ENCODE assay signal across 11 mouse cellular contexts in genomic region chr2:148171113-148171512, GRCm38 (mm10).
A peak's percentile ranks its signal among the peaks of the same experiment; 100 is the strongest.
DNase-seq lines count a peak whose midpoint lies in the region; ATAC-seq and TF ChIP-seq lines count a peak whose summit lies in the region.
"Had no signal": no experiment of that assay in that cellular context is flagged by ENCODE, and none has a peak within 500 bp of the region (broad histone marks: within the 10 kb centered on the region; RNA-seq: fewer than 3 reads in every experiment).

No protein-coding gene starts in this region.

- no peaks in the 10 kb centered on the region for H3K9me3 ChIP-seq in lung, embryonic 14.5 days (ENCODE audit: low read depth, low read length)
- H3K9me3 ChIP-seq in midbrain, embryonic 10.5 days (replicated peaks) = no peaks in the 10 kb centered on the region

- 0 out of 2 replicates have a peak, but pooled peaks cover 4% of the 10 kb centered on the region for H3K4me1 ChIP-seq in embryonic fibroblast, embryonic 13.5 days (ENCODE audit: control insufficient read depth, insufficient read depth, low read length)
- 0 out of 2 replicates have a peak, but pooled peaks cover 4% of the 10 kb centered on the region for H3K4me1 ChIP-seq in lung, embryonic 14.5 days (ENCODE audit: insufficient read depth)
- H3K4me1 ChIP-seq in midbrain, embryonic 10.5 days = no peaks in the 10 kb centered on the region

- DNase-seq in gastrocnemius, adult 2 months = peak; percentile 38
- DNase-seq in gastrocnemius, postnatal 4 days (ENCODE audit: low spot score in 2 of 2) = no peak
- DNase-seq in heart, postnatal 4 days = peak; percentile 58
- no peak for DNase-seq in lung, embryonic 14.5 days
- no peak for DNase-seq in left cerebral cortex, adult 11 months (ENCODE audit: low spot score)
- DNase-seq in thymus, postnatal 36 days = no peak
- DNase-seq in midbrain, embryonic 10.5 days (ENCODE audit: low spot score) = no peak
- DNase-seq: B cell, adult 2 months had no signal

- no peak for TF ChIP-seq CTCF in gastrocnemius, adult 2 months (IDR thresholded peaks at IDR 0.05)
- TF ChIP-seq CTCF in embryonic fibroblast, embryonic 13.5 days (IDR thresholded peaks at IDR 0.05; ENCODE audit: borderline replicate concordance, insufficient read depth, low read length) = no peak
- TF ChIP-seq CTCF in lung, embryonic 14.5 days (IDR thresholded peaks at IDR 0.05; ENCODE audit: low read depth) = no peak

- H3K9ac ChIP-seq in lung, embryonic 14.5 days = no peak overlapping the region

- no peak overlapping the region for H3K4me2 ChIP-seq in lung, embryonic 14.5 days

- no peak for TF ChIP-seq POLR2A in embryonic fibroblast, embryonic 13.5 days (IDR thresholded peaks at IDR 0.05; ENCODE audit: low read depth, low read length)

- H3K27ac ChIP-seq in gastrocnemius, adult 2 months = peak overlapping the region; percentile 83
- H3K27ac ChIP-seq in embryonic fibroblast, embryonic 13.5 days (ENCODE audit: insufficient read depth, low read length) = peak overlapping the region; percentile 72
- peak overlapping the region; percentile 9; the same call in 1 of the 2 replicates for H3K27ac ChIP-seq in lung, embryonic 14.5 days (ENCODE audit: low read depth)
- H3K27ac ChIP-seq in midbrain, embryonic 10.5 days (replicated peaks) = no peak overlapping the region

- intact Hi-C loops in gastrocnemius, adult 2 months (cut with DNase I) = no loop called here

- no peak overlapping the region for H3K4me3 ChIP-seq in gastrocnemius, adult 2 months
- H3K4me3 ChIP-seq in embryonic fibroblast, embryonic 13.5 days (ENCODE audit: insufficient read depth, low read length) = no peak overlapping the region
- H3K4me3 ChIP-seq in lung, embryonic 14.5 days (ENCODE audit: low read depth, low read length) = no peak overlapping the region
- no peak overlapping the region for H3K4me3 ChIP-seq in midbrain, embryonic 10.5 days

- WGBS in lung, embryonic 14.5 days = 64% methylated on average over 4 of the region's 4 CpGs
- WGBS in midbrain, embryonic 10.5 days = 85% methylated on average over 4 of the region's 4 CpGs

- peak; percentile 21; the same call in 1 of the 2 replicates for ATAC-seq in lung, embryonic 14.5 days (ENCODE audit: insufficient read depth)
- ATAC-seq: intestine, postnatal 0 days; Patski had no signal

- H3K27me3 ChIP-seq in lung, embryonic 14.5 days (ENCODE audit: insufficient read depth, low read length) = no peaks in the 10 kb centered on the region
- H3K27me3 ChIP-seq in midbrain, embryonic 10.5 days (ENCODE audit: low read depth, poor library complexity, severe bottlenecking) = no peaks in the 10 kb centered on the region
- H3K27me3 ChIP-seq: Patski had no signal

- H3K36me3 ChIP-seq in lung, embryonic 14.5 days (ENCODE audit: insufficient read depth) = no peaks in the 10 kb centered on the region
- no peaks in the 10 kb centered on the region for H3K36me3 ChIP-seq in midbrain, embryonic 10.5 days

Comparison
In these comparisons a context has a peak if more than half of its experiments do, and no peak if none do; other contexts are left out.
1. DNase-seq: peak in gastrocnemius, adult 2 months (single experiment) and heart, postnatal 4 days (single experiment); none in gastrocnemius, postnatal 4 days (0 of 2), lung, embryonic 14.5 days (single experiment), left cerebral cortex, adult 11 months (single experiment), thymus, postnatal 36 days (0 of 2) and midbrain, embryonic 10.5 days (single experiment).